Mouse (Mus musculus) heart, postnatal 0 days (tissue): Measurements from ENCODE around the gene Prr15l.

Experiments used
- CTCF ChIP-seq: IDR thresholded peaks from 2 replicates; pipeline ENCODE4 v1.5.1; 2016; ENCODE audit warnings: antibody characterized with exemption, control low read depth, low read depth
- EP300 ChIP-seq: IDR thresholded peaks from 2 replicates; pipeline ENCODE4 v1.6.1; 2016; ENCODE audit warnings: antibody characterized with exemption, low read depth

DNA sequence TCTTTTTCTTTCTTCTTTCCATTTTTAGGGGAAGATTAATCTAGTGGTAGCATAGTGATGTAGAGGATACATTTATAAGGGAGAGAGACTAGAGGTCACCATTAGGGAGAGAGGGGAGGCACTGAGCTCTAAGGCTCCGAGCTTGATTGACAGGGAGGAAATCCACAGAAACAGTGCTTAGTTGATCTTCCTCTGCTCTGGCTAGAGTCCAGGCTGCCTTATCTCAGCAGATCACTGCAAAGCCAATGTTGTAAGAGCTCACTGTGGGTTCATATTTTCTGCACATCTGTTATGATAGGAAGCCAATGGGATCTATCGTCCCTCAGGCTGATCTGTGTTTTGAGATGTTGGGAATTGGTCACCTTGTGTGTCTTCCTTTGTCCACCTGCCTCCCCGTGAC, 49.2 kb upstream of the Prr15l start:
- TF ChIP-seq CTCF (no peak), EP300 (no peak)
